Mouse (Mus musculus) bone marrow macrophage, adult 2 months (primary cell): ENCODE data around the gene 4933407L21Rik.

ENCODE experiments used
- CTCF ChIP-seq: IDR thresholded peaks from 2 replicates; pipeline ENCODE4 v1.5.1; 2012; ENCODE audit warnings: low read depth, mild to moderate bottlenecking, low read length, moderate library complexity
- POLR2A ChIP-seq: IDR thresholded peaks from 2 replicates; pipeline ENCODE4 v1.6.1; 2012; ENCODE audit warnings: mild to moderate bottlenecking, low read depth, low read length, borderline replicate concordance

GRCm38 (mm10) chr1:85936265-85936664, 8.0 kb downstream of the 4933407L21Rik start:
- TF ChIP-seq CTCF (no peak), POLR2A (no peak)
